ENCODE assay signal across 12 mouse cellular contexts in the genomic region with DNA sequence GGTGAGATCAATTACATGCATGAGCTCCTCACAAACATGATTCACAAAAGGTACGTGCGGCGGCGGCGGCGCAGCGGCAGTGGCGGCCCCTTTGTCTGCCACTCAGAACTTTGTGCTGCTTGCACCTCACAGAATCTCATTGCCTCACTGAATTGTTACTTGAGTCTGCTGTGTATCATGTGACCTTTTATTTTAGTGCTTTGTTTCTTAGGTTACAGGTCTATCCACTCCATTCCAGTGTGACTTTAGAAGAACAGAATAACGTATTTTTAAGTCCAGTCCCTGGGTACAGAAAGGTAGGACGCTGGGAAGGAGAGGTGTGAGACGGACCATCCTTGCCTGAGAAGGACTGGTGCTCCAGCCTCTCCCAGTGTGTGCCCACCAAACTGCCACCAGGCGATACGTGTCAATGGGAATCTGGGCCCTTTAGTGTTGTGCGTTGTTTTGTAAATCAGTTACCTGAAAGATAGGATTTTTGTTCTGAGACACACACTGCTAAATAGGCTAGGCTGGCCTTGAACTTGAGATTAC. TPM values are rescaled to one million over a fixed set of nuclear protein-coding genes. Genes with fewer than 3 reads are reported as not detected.
A peak's percentile ranks its signal among the peaks of the same experiment; 100 is the strongest.
DNase-seq lines count a peak whose midpoint lies in the region; ATAC-seq and TF ChIP-seq lines count a peak whose summit lies in the region.
"Had no signal": no experiment of that assay in that cellular context is flagged by ENCODE, and none has a peak within 500 bp of the region (broad histone marks: within the 10 kb centered on the region; RNA-seq: fewer than 3 reads in every experiment).

No protein-coding gene starts in this region.

- 0 out of 2 replicates have a peak overlapping the region, but pooled peaks have one; percentile 15 for H3K9ac ChIP-seq in kidney, embryonic 15.5 days
- peak overlapping the region; percentile 51 for H3K9ac ChIP-seq in embryonic facial prominence, embryonic 11.5 days (replicated peaks; ENCODE audit: low read length)
- H3K9ac ChIP-seq in hindbrain, embryonic 13.5 days, result peak overlapping the region; percentile 46; the same call in 1 of the 2 replicates
- H3K9ac ChIP-seq in midbrain, embryonic 14.5 days (replicated peaks; ENCODE audit: low read length), result no peak overlapping the region

- 23% methylated on average over 14 of the region's 14 CpGs for WGBS in kidney, embryonic 15.5 days
- 29% methylated on average over 14 of the region's 14 CpGs for WGBS in kidney, adult 2 months
- WGBS in embryonic facial prominence, embryonic 11.5 days, result 27% methylated on average over 14 of the region's 14 CpGs
- 13% methylated on average over 14 of the region's 14 CpGs for WGBS in hindbrain, embryonic 13.5 days
- 6% methylated on average over 14 of the region's 14 CpGs for WGBS in midbrain, embryonic 14.5 days

- H3K4me3 ChIP-seq in kidney, embryonic 15.5 days (replicated peaks), result peak overlapping the region; percentile 27
- H3K4me3 ChIP-seq in kidney, adult 2 months (ENCODE audit: insufficient read depth, low read depth, low read length), result no peak overlapping the region
- peak overlapping the region; percentile 12; the same call in 1 of the 2 replicates for H3K4me3 ChIP-seq in embryonic facial prominence, embryonic 11.5 days (ENCODE audit: low read depth, low read length)
- H3K4me3 ChIP-seq in hindbrain, embryonic 13.5 days, result peak overlapping the region; percentile 20
- peak overlapping the region; percentile 11; the same call in 1 of the 2 replicates for H3K4me3 ChIP-seq in midbrain, embryonic 14.5 days (replicated peaks; ENCODE audit: low read depth, low read length)

- ATAC-seq in kidney, embryonic 15.5 days (replicated peaks; ENCODE audit: low FRiP score), result peak; percentile 68
- ATAC-seq in embryonic facial prominence, embryonic 11.5 days (replicated peaks; ENCODE audit: insufficient number of reproducible peaks, low FRiP score, low TSS enrichment, low read depth), result peak; percentile 46; the same call in 1 of the 2 replicates
- ATAC-seq in hindbrain, embryonic 13.5 days (ENCODE audit: low FRiP score), result peak; percentile 17; the same call in 1 of the 2 replicates
- peak; percentile 27; the same call in 1 of the 2 replicates for ATAC-seq in midbrain, embryonic 14.5 days (ENCODE audit: low FRiP score, low TSS enrichment)

- TF ChIP-seq CTCF in kidney, adult 2 months (conservative IDR thresholded peaks at IDR 0.05; ENCODE audit: insufficient read depth, insufficient read length, low read depth, low read length), result no peak

- DNase-seq in kidney, adult 2 months, result no peak
- peak; percentile 59 for DNase-seq in embryonic facial prominence, embryonic 11.5 days (ENCODE audit: low spot score)
- peak; percentile 54 for DNase-seq in midbrain, embryonic 14.5 days
- no peak for DNase-seq in thymus, postnatal 36 days
- DNase-seq in left cerebral cortex, postnatal 36 days (ENCODE audit: low spot score in 2 of 2), result no peak
- no peak for DNase-seq in urinary bladder, postnatal 10 days (ENCODE audit: low spot score)
- DNase-seq: adrenal gland, postnatal 36 days; thymus, adult 18-20 months had no signal

- H3K9me3 ChIP-seq in kidney, embryonic 15.5 days (replicated peaks), result no peaks in the 10 kb centered on the region
- no peaks in the 10 kb centered on the region for H3K9me3 ChIP-seq in embryonic facial prominence, embryonic 11.5 days (replicated peaks; ENCODE audit: control insufficient read depth, low read length)
- H3K9me3 ChIP-seq in hindbrain, embryonic 13.5 days, result no peaks in the 10 kb centered on the region
- H3K9me3 ChIP-seq in midbrain, embryonic 14.5 days (ENCODE audit: control insufficient read depth, low read length), result no peaks in the 10 kb centered on the region

- peaks cover 14% of the 10 kb centered on the region for H3K4me1 ChIP-seq in kidney, embryonic 15.5 days
- 0 out of 2 replicates have a peak, but pooled peaks cover 2% of the 10 kb centered on the region for H3K4me1 ChIP-seq in kidney, adult 2 months (ENCODE audit: control insufficient read depth, insufficient read depth, low read length)
- no peaks in the 10 kb centered on the region for H3K4me1 ChIP-seq in embryonic facial prominence, embryonic 11.5 days (ENCODE audit: control insufficient read depth, insufficient read depth, low read length)
- peaks cover 10% of the 10 kb centered on the region for H3K4me1 ChIP-seq in hindbrain, embryonic 13.5 days (replicated peaks)
- no peaks in the 10 kb centered on the region for H3K4me1 ChIP-seq in midbrain, embryonic 14.5 days (ENCODE audit: control insufficient read depth, insufficient read depth, low read length)

- intact Hi-C loops in left cerebral cortex, postnatal 36 days (cut with DNase I), result no loop called here

- H3K36me3 ChIP-seq in kidney, embryonic 15.5 days, result no peaks in the 10 kb centered on the region
- no peaks in the 10 kb centered on the region for H3K36me3 ChIP-seq in kidney, adult 2 months (ENCODE audit: control insufficient read depth, insufficient read depth, low read length)
- H3K36me3 ChIP-seq in embryonic facial prominence, embryonic 11.5 days (replicated peaks; ENCODE audit: control insufficient read depth, insufficient read depth, low read depth, low read length), result no peaks in the 10 kb centered on the region
- no peaks in the 10 kb centered on the region for H3K36me3 ChIP-seq in hindbrain, embryonic 13.5 days
- no peaks in the 10 kb centered on the region for H3K36me3 ChIP-seq in midbrain, embryonic 14.5 days (ENCODE audit: control insufficient read depth, insufficient read depth, low read length)

- H3K27me3 ChIP-seq in kidney, embryonic 15.5 days, result no peaks in the 10 kb centered on the region
- no peaks in the 10 kb centered on the region for H3K27me3 ChIP-seq in kidney, adult 2 months (replicated peaks; ENCODE audit: control insufficient read depth, insufficient read depth, low read length)
- no peaks in the 10 kb centered on the region for H3K27me3 ChIP-seq in embryonic facial prominence, embryonic 11.5 days (ENCODE audit: control insufficient read depth, insufficient read depth, low read length)
- no peaks in the 10 kb centered on the region for H3K27me3 ChIP-seq in hindbrain, embryonic 13.5 days
- H3K27me3 ChIP-seq in midbrain, embryonic 14.5 days (ENCODE audit: control insufficient read depth, insufficient read depth, low read length), result no peaks in the 10 kb centered on the region

- TF ChIP-seq POLR2A in kidney, adult 2 months (IDR thresholded peaks at IDR 0.05; ENCODE audit: low read depth, low read length), result no peak

- peak overlapping the region; percentile 84 for H3K27ac ChIP-seq in kidney, embryonic 15.5 days
- H3K27ac ChIP-seq in kidney, adult 2 months (ENCODE audit: insufficient read depth, low read depth, low read length), result no peak overlapping the region
- peak overlapping the region; percentile 67 for H3K27ac ChIP-seq in embryonic facial prominence, embryonic 11.5 days (replicated peaks; ENCODE audit: low read depth, low read length)
- H3K27ac ChIP-seq in hindbrain, embryonic 13.5 days, result peak overlapping the region; percentile 32; the same call in 1 of the 2 replicates
- H3K27ac ChIP-seq in midbrain, embryonic 14.5 days (replicated peaks; ENCODE audit: low read depth, low read length), result no peak overlapping the region; the same call in 1 of the 2 replicates

- peak overlapping the region; percentile 54 for H3K4me2 ChIP-seq in kidney, embryonic 15.5 days
- peak overlapping the region; percentile 40 for H3K4me2 ChIP-seq in embryonic facial prominence, embryonic 11.5 days (ENCODE audit: low read depth, low read length)
- H3K4me2 ChIP-seq in hindbrain, embryonic 13.5 days, result peak overlapping the region; percentile 48
- H3K4me2 ChIP-seq in midbrain, embryonic 14.5 days (ENCODE audit: low read length), result peak overlapping the region; percentile 47

RNA-seq across cellular contexts. Expression of gene Rd3l, which starts 32.2 kb away (rescaled TPM):
- not detected in 2 replicates for polyA plus RNA-seq in kidney, embryonic 15.5 days (2015; fragmentation: Nextera tagmentation; extraction: Ambion mirVana)
- not detected in 2 replicates for polyA plus RNA-seq in kidney, adult 2 months (2012; rRNA removed)
- not detected in 2 replicates for polyA plus RNA-seq in embryonic facial prominence, embryonic 11.5 days (2014; fragmentation: Nextera tagmentation; extraction: Ambion mirVana)
- polyA plus RNA-seq in hindbrain, embryonic 13.5 days (2015; fragmentation: Nextera tagmentation; extraction: Ambion mirVana), result not detected in 2 replicates
- not detected in 2 replicates for polyA plus RNA-seq in midbrain, embryonic 14.5 days (2014; fragmentation: Nextera tagmentation; extraction: Ambion mirVana)
- under 1 TPM in 1 of 2 experiments, not detected in 1; 0.32 TPM for total RNA-seq in left cerebral cortex, postnatal 36 days (2021)
- total RNA-seq: adrenal gland, postnatal 36 days; liver, adult 2 months; neutrophil, adult 5-6 weeks had no signal
- polyA plus RNA-seq: liver, adult 2 months had no signal

RNA-seq across cellular contexts. Expression of gene Tdrd9, which starts 42.0 kb away (rescaled TPM):
- 0.47 and 0.57 TPM in 2 replicates for polyA plus RNA-seq in kidney, embryonic 15.5 days (2015; fragmentation: Nextera tagmentation; extraction: Ambion mirVana)
- 0.07 TPM in 1 of 2 replicates, not detected in the other for polyA plus RNA-seq in kidney, adult 2 months (2012; rRNA removed)
- polyA plus RNA-seq in embryonic facial prominence, embryonic 11.5 days (2014; fragmentation: Nextera tagmentation; extraction: Ambion mirVana), result 0.85 and 1.4 TPM in 2 replicates
- polyA plus RNA-seq in hindbrain, embryonic 13.5 days (2015; fragmentation: Nextera tagmentation; extraction: Ambion mirVana), result 0.38 and 0.48 TPM in 2 replicates
- polyA plus RNA-seq in midbrain, embryonic 14.5 days (2014; fragmentation: Nextera tagmentation; extraction: Ambion mirVana), result 0.42 and 0.46 TPM in 2 replicates
- under 1 TPM in 1 of 2 experiments, not detected in 1; 0.39 TPM for total RNA-seq in left cerebral cortex, postnatal 36 days (2021)
- total RNA-seq: liver, adult 2 months; neutrophil, adult 5-6 weeks had no signal
- polyA plus RNA-seq: liver, adult 2 months had no signal

RNA-seq across cellular contexts. Expression of gene Atp5mpl, which starts 46.6 kb away (rescaled TPM):
- 785 and 879 TPM in 2 replicates for polyA plus RNA-seq in kidney, embryonic 15.5 days (2015; fragmentation: Nextera tagmentation; extraction: Ambion mirVana)
- polyA plus RNA-seq in kidney, adult 2 months (2012; rRNA removed), result 91.8 and 126 TPM in 2 replicates
- 577 and 608 TPM in 2 replicates for polyA plus RNA-seq in embryonic facial prominence, embryonic 11.5 days (2014; fragmentation: Nextera tagmentation; extraction: Ambion mirVana)
- 734 and 738 TPM in 2 replicates for polyA plus RNA-seq in hindbrain, embryonic 13.5 days (2015; fragmentation: Nextera tagmentation; extraction: Ambion mirVana)
- polyA plus RNA-seq in midbrain, embryonic 14.5 days (2014; fragmentation: Nextera tagmentation; extraction: Ambion mirVana), result 644 and 890 TPM in 2 replicates
- 100 to 1,000 TPM; 339 to 346 TPM for total RNA-seq in left cerebral cortex, postnatal 36 days (2021)

Comparison
In these comparisons a context has a peak if more than half of its experiments do, and no peak if none do; other contexts are left out.
1. H3K27ac ChIP-seq: peak in kidney, embryonic 15.5 days (single experiment), embryonic facial prominence, embryonic 11.5 days (single experiment) and hindbrain, embryonic 13.5 days (single experiment); none in kidney, adult 2 months (single experiment) and midbrain, embryonic 14.5 days (single experiment).
2. ATAC-seq: peak in every context shown above with its lines; median percentile 68 in kidney, embryonic 15.5 days; 46 in embryonic facial prominence, embryonic 11.5 days; 27 in midbrain, embryonic 14.5 days; 17 in hindbrain, embryonic 13.5 days.
3. DNase-seq: peak in embryonic facial prominence, embryonic 11.5 days (single experiment) and midbrain, embryonic 14.5 days (single experiment); none in kidney, adult 2 months (single experiment), thymus, postnatal 36 days (0 of 2), left cerebral cortex, postnatal 36 days (0 of 2) and urinary bladder, postnatal 10 days (single experiment).
4. Peak in every context shown above with its lines, with median percentiles within 50 percentile points of each other: H3K4me2 ChIP-seq.